Mouse (Mus musculus) heart, postnatal 0 days (tissue): ENCODE measurements at regions not wholly inside any gene's neighbourhood (a gene's known extent, or its start where the extent isn't known, plus 50 kb on each side); places are given as distances from the start of the nearest gene placed in this dataset.

Experiments
- CTCF ChIP-seq: IDR thresholded peaks from 2 replicates; pipeline ENCODE4 v1.5.1; 2016; ENCODE audit warnings: antibody characterized with exemption, control low read depth, low read depth
- EP300 ChIP-seq: IDR thresholded peaks from 2 replicates; pipeline ENCODE4 v1.6.1; 2016; ENCODE audit warnings: antibody characterized with exemption, low read depth

DNA sequence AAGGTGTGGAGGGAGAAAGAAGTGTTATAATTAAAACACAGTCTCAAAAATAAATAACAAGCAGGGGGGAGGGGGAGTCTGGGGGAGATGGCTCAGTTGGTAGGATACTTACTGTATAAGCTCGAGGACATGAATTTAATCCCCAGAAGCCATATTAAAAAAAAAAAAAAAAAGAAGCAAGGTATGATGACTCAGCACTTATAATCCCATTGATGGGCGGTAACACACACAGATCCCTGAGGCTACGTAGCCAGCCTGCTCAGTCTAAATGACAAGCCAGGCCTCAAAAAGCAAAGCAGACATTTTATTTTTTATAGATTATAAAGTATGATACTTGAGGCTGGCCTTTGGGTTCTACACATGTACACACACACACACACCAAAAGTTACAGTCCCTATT is 96.6 kb downstream of the Sall1 start:
- TF ChIP-seq CTCF: no peak
- TF ChIP-seq EP300: no peak
